Mouse (Mus musculus) hindbrain, embryonic 16.5 days (tissue): ENCODE data around the gene Ang5. TPM values are rescaled to one million over a fixed set of nuclear protein-coding genes. Genes with fewer than 3 reads are reported as not detected.
"Not testable (repeated sequence)": the region's sequence is repeated elsewhere in the genome, so short reads cannot be mapped to it uniquely, and the experiment has no call there.

Experiments
- ATAC-seq: fragments of 200-750 bp; cut with Nextera tagmentation; 2 replicates; pipeline ENCODE4 v1.8.0; 2017; ENCODE audit warnings: moderate TSS enrichment, moderate library complexity
- H3K27ac ChIP-seq: fragments of 300-500 bp; sonication (generic); 2 replicates; pipeline ENCODE4 v1.5.1; 2014; ENCODE audit warnings: low read depth, mild to moderate bottlenecking, control low read depth, low read length, moderate library complexity
- H3K27me3 ChIP-seq: fragments of 300-500 bp; sonication (generic); replicated peaks from 2 replicates; pipeline ENCODE4 v1.6.1; 2014; ENCODE audit warnings: low read length; ENCODE audit not compliant: control insufficient read depth, insufficient read depth
- H3K36me3 ChIP-seq: fragments of 300-500 bp; sonication (generic); 2 replicates; pipeline ENCODE4 v1.6.1; 2014; ENCODE audit warnings: mild to moderate bottlenecking, low read length, moderate library complexity, mixed read lengths; ENCODE audit not compliant: control insufficient read depth, insufficient read depth
- H3K4me1 ChIP-seq: fragments of 300-500 bp; sonication (generic); 2 replicates; pipeline ENCODE4 v1.6.1; 2014; ENCODE audit warnings: low read depth, low read length; ENCODE audit not compliant: control insufficient read depth, insufficient read depth
- H3K4me2 ChIP-seq: fragments of 300-500 bp; sonication (generic); 2 replicates; pipeline ENCODE4 v1.6.1; 2014; ENCODE audit warnings: mild to moderate bottlenecking, low read length, control low read depth, moderate library complexity
- H3K4me3 ChIP-seq: fragments of 300-500 bp; sonication (generic); 2 replicates; pipeline ENCODE4 v1.5.1; 2014; ENCODE audit warnings: mild to moderate bottlenecking, low read length, control low read depth, moderate library complexity
- H3K9ac ChIP-seq: fragments of 300-500 bp; sonication (generic); 2 replicates; pipeline ENCODE4 v1.6.1; 2014; ENCODE audit warnings: low read depth, mild to moderate bottlenecking, control low read depth, low read length, moderate library complexity
- H3K9me3 ChIP-seq: fragments of 300-500 bp; sonication (generic); 2 replicates; pipeline ENCODE4 v1.6.1; 2014; ENCODE audit warnings: mild to moderate bottlenecking, low read length, moderate library complexity; ENCODE audit not compliant: control insufficient read depth
- WGBS: fragments of 180-500 bp; shearing (Covaris S2); extraction: QIAGEN DNeasy Blood & Tissue Kit; methylation state at CpG from one replicate; pipeline ENCODE4 v1.1.7; 2014; 5-methylcytosine and 5-hydroxymethylcytosine counted together
- polyA plus RNA-seq: library from polyadenylated mRNA; unstranded; fragments of >200 nt; fragmentation: Nextera tagmentation; extraction: Ambion mirVana; gene quantifications from 2 replicates; pipeline ENCODE4 v1.2.1, GENCODE M21; 2015

Ang5 gene
- polyA plus RNA-seq: not detected in 2 replicates

- H3K27me3 ChIP-seq, H3K36me3 ChIP-seq, H3K27ac ChIP-seq, H3K9ac ChIP-seq, H3K4me3 ChIP-seq, H3K4me2 ChIP-seq, H3K9me3 ChIP-seq, ATAC-seq, H3K4me1 ChIP-seq: not testable (repeated sequence)
- WGBS: no CpG with 5 or more reads among the region's 2 CpGs
Observed at GRCm38 (mm10) chr14:43956769-43957168, at the start of gene Ang5. Ang5 (plus strand) TSS chr14:43957069.

GRCm38 (mm10) chr14:43918214-43918613 lies 38.7 kb upstream of the Ang5 start:
- not testable (repeated sequence) for H3K4me3 ChIP-seq, H3K9me3 ChIP-seq, H3K36me3 ChIP-seq, H3K4me1 ChIP-seq, H3K4me2 ChIP-seq, H3K9ac ChIP-seq, ATAC-seq, H3K27ac ChIP-seq, H3K27me3 ChIP-seq

- not testable (repeated sequence) for H3K4me2 ChIP-seq, H3K27me3 ChIP-seq, H3K4me1 ChIP-seq, H3K9me3 ChIP-seq, H3K27ac ChIP-seq, H3K4me3 ChIP-seq, ATAC-seq, H3K9ac ChIP-seq, H3K36me3 ChIP-seq
- WGBS: 93% methylated on average over 3 of the region's 3 CpGs
Observed at GRCm38 (mm10) chr14:43923459-43923858, 33.4 kb upstream of the Ang5 start, which contains the start of gene Ear10. Ear10 (minus strand) TSS chr14:43923559.

- H3K27ac ChIP-seq: peak within 1 kb of the TSS; percentile 62
- peak within 1 kb of the TSS; percentile 44 for H3K4me3 ChIP-seq
- H3K4me2 ChIP-seq: peak within 1 kb of the TSS; percentile 55
- peak; percentile 99 for ATAC-seq
- H3K27me3 ChIP-seq, H3K9me3 ChIP-seq, H3K36me3 ChIP-seq, H3K4me1 ChIP-seq: not testable (repeated sequence)
- peak within 1 kb of the TSS; percentile 51 for H3K9ac ChIP-seq
- whole genome bisulfite sequencing: 9% methylated on average over 10 of the region's 10 CpGs
Observed at GRCm38 (mm10) chr14:43924688-43925403, 32.0 kb upstream of the Ang5 start, which contains the start of gene Gm8113. Gm8113 (plus strand) TSS chr14:43925390.

- H3K9me3 ChIP-seq, H3K27me3 ChIP-seq, H3K4me1 ChIP-seq, H3K36me3 ChIP-seq: not testable (repeated sequence)
- 4% methylated on average over 21 of the region's 21 CpGs for WGBS
- Histone ChIP-seq H3K4me2 (peak overlapping the region; percentile 55), H3K9ac (peak overlapping the region; percentile 51), H3K27ac (peak overlapping the region; percentile 62), H3K4me3 (peak overlapping the region; percentile 44)
- ATAC-seq: peak; percentile 93
Observed at GRCm38 (mm10) chr14:43925404-43925950, 31.4 kb upstream of the Ang5 start.

- H3K9ac ChIP-seq, H3K27me3 ChIP-seq, H3K4me3 ChIP-seq, ATAC-seq, H3K36me3 ChIP-seq, H3K4me1 ChIP-seq, H3K27ac ChIP-seq, H3K9me3 ChIP-seq, H3K4me2 ChIP-seq: not testable (repeated sequence)
- WGBS: 14% methylated on average over 8 of the region's 8 CpGs
Observed at GRCm38 (mm10) chr14:43932991-43933390, 23.9 kb upstream of the Ang5 start.

GRCm38 (mm10) chr14:43933399-43933798 lies 23.5 kb upstream of the Ang5 start:
- H3K27me3 ChIP-seq, H3K4me3 ChIP-seq, H3K4me2 ChIP-seq, H3K9ac ChIP-seq, H3K27ac ChIP-seq, ATAC-seq, H3K4me1 ChIP-seq, H3K9me3 ChIP-seq, H3K36me3 ChIP-seq: not testable (repeated sequence)
- WGBS: 42% methylated on average over 5 of the region's 5 CpGs

- H3K9me3 ChIP-seq, H3K4me1 ChIP-seq, H3K9ac ChIP-seq, ATAC-seq, H3K36me3 ChIP-seq, H3K27ac ChIP-seq, H3K4me2 ChIP-seq, H3K27me3 ChIP-seq, H3K4me3 ChIP-seq: not testable (repeated sequence)
- 62% methylated on average over 2 of the region's 2 CpGs for WGBS
Observed at GRCm38 (mm10) chr14:43953382-43953781, 3.5 kb upstream of the Ang5 start.

GRCm38 (mm10) chr14:43955074-43955473 lies 1.8 kb upstream of the Ang5 start:
- H3K4me2 ChIP-seq, ATAC-seq, H3K4me1 ChIP-seq, H3K4me3 ChIP-seq, H3K9ac ChIP-seq, H3K27ac ChIP-seq, H3K27me3 ChIP-seq, H3K36me3 ChIP-seq, H3K9me3 ChIP-seq: not testable (repeated sequence)
- no CpG with 5 or more reads among the region's 1 CpGs for WGBS
